Mouse (Mus musculus): ENCODE data around the gene 1700020L24Rik.

The 1700020L24Rik gene

GRCm38 (mm10) chr11:83437377-83437776 lies at the start of gene 1700020L24Rik:
TSS of gene 1700020L24Rik (plus strand) at chr11:83437677.
- no peak for DNase-seq (ENCODE audit: low read depth in 2 of 2, low spot score in 2 of 2)

GRCm38 (mm10) chr11:83393062-83393461 lies 44.4 kb upstream of the 1700020L24Rik start:
- DNase-seq (ENCODE audit: low read depth in 2 of 2, low spot score in 2 of 2): no peak

GRCm38 (mm10) chr11:83394802-83395439 lies 42.6 kb upstream of the 1700020L24Rik start:
- no peak for DNase-seq (ENCODE audit: low read depth in 2 of 2, low spot score in 2 of 2)

- no peak for DNase-seq (ENCODE audit: low read depth in 2 of 2, low spot score in 2 of 2)
Observed at GRCm38 (mm10) chr11:83397626-83398025, 39.9 kb upstream of the 1700020L24Rik start.

- no peak for DNase-seq (ENCODE audit: low read depth in 2 of 2, low spot score in 2 of 2)
Observed at GRCm38 (mm10) chr11:83398724-83399123, 38.8 kb upstream of the 1700020L24Rik start.

- no peak for DNase-seq (ENCODE audit: low read depth in 2 of 2, low spot score in 2 of 2)
Observed at GRCm38 (mm10) chr11:83403787-83404186, 33.7 kb upstream of the 1700020L24Rik start.

DNA sequence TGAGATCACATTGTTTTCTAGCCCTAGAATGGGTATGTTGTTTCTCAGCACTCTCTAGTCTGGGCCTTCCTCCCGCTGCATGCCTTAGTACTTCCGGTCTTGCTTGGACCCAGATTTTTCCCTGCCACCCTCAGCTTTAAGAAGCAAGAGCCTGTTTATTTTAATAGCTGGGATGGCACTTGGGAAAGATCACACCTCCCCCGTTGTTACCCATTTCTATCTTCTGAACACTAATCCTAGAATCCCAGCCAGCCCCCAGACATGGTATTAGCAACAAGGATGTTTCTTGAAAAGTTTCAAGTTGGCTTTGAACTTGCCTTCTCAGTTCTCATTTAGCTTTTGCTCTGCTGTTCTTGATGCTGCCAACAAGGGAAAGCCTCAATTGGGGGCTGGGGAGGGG lies 31.1 kb upstream of the 1700020L24Rik start:
- DNase-seq (ENCODE audit: low read depth in 2 of 2, low spot score in 2 of 2): no peak

DNA sequence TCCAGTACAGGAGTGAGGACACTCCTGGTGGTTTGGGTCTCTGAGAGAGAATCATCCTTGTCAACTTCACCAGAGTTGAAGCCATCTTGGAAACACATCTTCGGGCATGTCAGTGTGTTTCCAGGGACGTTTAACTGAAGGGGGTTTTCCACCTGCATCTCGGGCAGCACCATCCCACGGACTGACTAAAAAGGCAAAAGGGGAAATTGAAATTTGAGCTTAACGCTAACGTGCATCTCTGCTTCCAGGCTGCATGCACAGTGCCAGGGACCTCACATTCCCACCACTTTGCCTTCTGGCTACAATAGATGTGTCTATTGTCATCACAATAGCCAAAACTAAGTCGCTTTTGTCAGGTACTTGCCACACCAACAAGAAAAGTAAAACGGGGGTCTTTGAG lies 29.2 kb upstream of the 1700020L24Rik start:
- no peak for DNase-seq (ENCODE audit: low read depth in 2 of 2, low spot score in 2 of 2)

- no peak for DNase-seq (ENCODE audit: low read depth in 2 of 2, low spot score in 2 of 2)
Observed at GRCm38 (mm10) chr11:83409087-83409754, 28.3 kb upstream of the 1700020L24Rik start, which contains the start of gene Rasl10b. TSS of gene Rasl10b (plus strand) at chr11:83409137.

DNA sequence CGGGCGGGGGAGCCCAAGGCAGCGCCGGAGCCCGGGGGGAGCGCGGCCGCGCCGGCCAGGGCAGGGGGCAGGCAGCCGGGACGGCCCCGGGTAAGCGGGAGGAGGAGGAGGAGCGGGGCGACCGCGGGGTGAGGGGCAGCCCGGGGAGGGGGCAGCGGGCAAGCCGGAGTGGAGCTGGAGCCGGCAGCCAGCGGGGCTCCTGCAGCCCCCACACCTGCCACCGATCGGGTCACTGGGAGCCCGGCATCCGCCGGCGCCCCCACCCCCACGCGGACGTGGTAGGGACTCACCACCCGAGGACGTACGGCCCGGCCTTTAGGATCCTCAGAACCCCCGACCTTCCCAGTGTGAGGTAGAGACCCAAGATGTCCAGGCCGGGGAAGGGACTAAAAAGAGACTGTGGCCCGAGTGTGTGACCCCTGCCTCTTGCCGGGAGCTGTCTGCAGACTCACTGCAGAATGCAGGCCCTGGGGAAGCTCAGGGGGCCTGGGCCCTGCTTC lies 27.6 kb upstream of the 1700020L24Rik start:
- no peak for DNase-seq (ENCODE audit: low read depth in 2 of 2, low spot score in 2 of 2)

- no peak for DNase-seq (ENCODE audit: low read depth in 2 of 2, low spot score in 2 of 2)
Observed at GRCm38 (mm10) chr11:83410510-83410909, 27.0 kb upstream of the 1700020L24Rik start.

DNA sequence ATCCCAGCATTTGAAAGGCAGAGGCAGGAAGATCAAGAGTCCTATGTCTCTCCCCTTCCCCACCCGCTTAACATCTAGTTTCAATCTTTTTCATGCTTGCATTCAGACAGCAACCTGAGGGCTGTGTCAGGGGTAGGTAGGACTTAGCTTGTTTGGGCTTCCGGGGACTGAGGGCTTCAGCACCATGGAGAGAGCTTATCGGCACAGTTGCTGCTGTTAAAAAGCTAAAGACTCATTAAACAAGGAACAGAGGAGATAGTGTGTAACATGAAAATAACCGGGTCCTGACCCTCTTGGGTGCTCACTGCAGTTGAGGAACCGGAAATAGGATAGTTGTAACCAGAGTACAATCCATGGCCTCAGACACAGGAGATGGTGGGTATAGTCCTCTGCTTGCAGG lies 20.4 kb upstream of the 1700020L24Rik start:
- no peak for DNase-seq (ENCODE audit: low read depth in 2 of 2, low spot score in 2 of 2)

DNA sequence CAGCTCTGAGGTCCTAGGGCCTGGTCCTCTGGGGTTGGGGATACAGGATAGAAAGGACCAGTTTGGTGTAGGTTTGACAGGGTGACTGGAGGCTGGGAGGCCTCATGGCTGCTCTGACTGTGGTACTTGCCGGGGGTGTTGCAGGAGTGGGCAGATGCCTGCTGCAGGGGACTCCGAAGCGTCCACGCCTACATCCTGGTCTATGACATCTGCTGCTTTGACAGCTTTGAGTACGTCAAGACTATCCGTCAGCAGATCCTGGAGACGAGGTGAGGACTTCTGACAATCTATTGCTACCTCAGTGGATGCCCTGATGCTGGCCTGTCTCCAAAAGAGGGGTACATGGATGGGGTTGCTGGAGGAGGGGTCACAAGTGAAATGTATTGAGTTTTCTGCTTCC lies 19.8 kb upstream of the 1700020L24Rik start:
- DNase-seq (ENCODE audit: low read depth in 2 of 2, low spot score in 2 of 2): no peak

GRCm38 (mm10) chr11:83418566-83418965 lies 18.9 kb upstream of the 1700020L24Rik start:
- no peak for DNase-seq (ENCODE audit: low read depth in 2 of 2, low spot score in 2 of 2)

GRCm38 (mm10) chr11:83420338-83420737 lies 17.1 kb upstream of the 1700020L24Rik start:
- DNase-seq (ENCODE audit: low read depth in 2 of 2, low spot score in 2 of 2): no peak

GRCm38 (mm10) chr11:83421305-83421704 lies 16.2 kb upstream of the 1700020L24Rik start:
- DNase-seq (ENCODE audit: low read depth in 2 of 2, low spot score in 2 of 2): peak in 1 of 2 experiments; percentile 39

GRCm38 (mm10) chr11:83424681-83425080 lies 12.8 kb upstream of the 1700020L24Rik start:
- DNase-seq (ENCODE audit: low read depth in 2 of 2, low spot score in 2 of 2): peak; percentile 69

DNA sequence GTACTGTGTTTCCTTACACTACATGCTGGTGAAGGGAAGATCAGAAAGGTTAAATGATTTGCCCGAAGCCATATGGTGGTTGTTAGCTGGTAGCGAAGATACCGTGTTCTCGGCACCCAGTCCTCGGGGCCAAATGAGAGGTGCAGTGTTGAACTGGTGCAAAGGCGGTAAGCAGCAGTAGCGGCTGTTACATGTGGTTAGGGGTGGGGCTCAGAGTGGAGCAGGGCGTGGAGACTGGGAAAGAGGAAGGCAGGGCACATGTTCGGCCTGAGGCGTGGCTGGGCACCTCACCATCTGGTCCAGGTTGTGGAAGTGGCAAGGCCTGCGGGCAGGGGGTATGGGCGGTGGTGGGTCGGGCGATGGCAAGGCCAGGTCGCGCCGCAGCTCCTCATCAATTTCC lies 10.5 kb upstream of the 1700020L24Rik start:
- no peak for DNase-seq (ENCODE audit: low read depth in 2 of 2, low spot score in 2 of 2)

GRCm38 (mm10) chr11:83429355-83429754 lies 8.1 kb upstream of the 1700020L24Rik start, which contains the start of gene Gas2l2:
TSS of gene Gas2l2 (minus strand) at chr11:83429455.
- DNase-seq (ENCODE audit: low read depth in 2 of 2, low spot score in 2 of 2): no peak

GRCm38 (mm10) chr11:83432533-83432932 lies 4.9 kb upstream of the 1700020L24Rik start:
- DNase-seq (ENCODE audit: low read depth in 2 of 2, low spot score in 2 of 2): no peak

GRCm38 (mm10) chr11:83439426-83440060 lies 2.1 kb downstream of the 1700020L24Rik start:
- DNase-seq (ENCODE audit: low read depth in 2 of 2, low spot score in 2 of 2): no peak

All from CD8-positive naive resting alpha-beta T cell, adult 2 months (primary cell).